Mouse (Mus musculus): Measurements from ENCODE around the gene Raver1.

Raver1 gene

GRCm38 (mm10) chr9:21036666-21037065 lies 55.1 kb downstream of the Raver1 start:
- no peak for DNase-seq

- DNase-seq, result no peak
These were observed 55.6 kb downstream of the Raver1 start for GRCm38 (mm10) chr9:21036161-21036560.

GRCm38 (mm10) chr9:21035586-21035985 lies 56.2 kb downstream of the Raver1 start:
- DNase-seq, result no peak

GRCm38 (mm10) chr9:21034481-21035085 lies 57.2 kb downstream of the Raver1 start:
- DNase-seq, result no peak

GRCm38 (mm10) chr9:21033136-21033535 lies 58.7 kb downstream of the Raver1 start:
- peak; percentile 93 to 95 for DNase-seq

GRCm38 (mm10) chr9:21032491-21032890 lies 59.3 kb downstream of the Raver1 start:
- DNase-seq, result no peak

- DNase-seq, result peak in 1 of 2 experiments; percentile 50
These were observed 59.9 kb downstream of the Raver1 start, which contains the start of gene Icam5 for GRCm38 (mm10) chr9:21031896-21032351. Gene Icam5, plus strand, starts transcription at chr9:21032073.

GRCm38 (mm10) chr9:21031251-21031895 lies 60.4 kb downstream of the Raver1 start:
- DNase-seq, result peak; percentile 75 to 77

GRCm38 (mm10) chr9:21030781-21031250 lies 61.0 kb downstream of the Raver1 start:
- DNase-seq, result peak; percentile 94 to 95

- no peak for DNase-seq
These were observed 61.7 kb downstream of the Raver1 start for GRCm38 (mm10) chr9:21030055-21030600.

- peak; percentile 88 to 89 for DNase-seq
These were observed 62.3 kb downstream of the Raver1 start, which contains the start of gene Icam4 for GRCm38 (mm10) chr9:21029291-21030054. Gene Icam4, plus strand, starts transcription at chr9:21029373.

GRCm38 (mm10) chr9:21028560-21029110 lies 63.2 kb downstream of the Raver1 start:
- DNase-seq, result peak in 1 of 2 experiments; percentile 7

GRCm38 (mm10) chr9:21027774-21028290 lies 64.0 kb downstream of the Raver1 start:
- no peak for DNase-seq

- peak in 1 of 2 experiments; percentile 37 for DNase-seq
These were observed 65.0 kb downstream of the Raver1 start for GRCm38 (mm10) chr9:21026849-21027248.

GRCm38 (mm10) chr9:21025258-21025810 lies 66.5 kb downstream of the Raver1 start:
- DNase-seq, result peak; percentile 87 to 89
